Mouse (Mus musculus) megakaryocyte, embryonic 14.5 days (primary cell): ENCODE measurements around the gene Enah.

Experiments
- FLI1 ChIP-seq: IDR thresholded peaks from 2 replicates; pipeline ENCODE4 v1.6.1; 2012; ENCODE audit warnings: low read length, inconsistent platforms, mixed read lengths
- GATA1 ChIP-seq: IDR thresholded peaks from 3 replicates; pipeline ENCODE4 v1.6.1; 2012; ENCODE audit warnings: mixed read lengths, low read length, inconsistent platforms, borderline replicate concordance

- no peak for TF ChIP-seq GATA1
- TF ChIP-seq FLI1: no peak
Observed at GRCm38 (mm10) chr1:181881532-181881931, 138.3 kb downstream of the Enah start.
